Mouse (Mus musculus): ENCODE results near the gene Gas7.

DNA sequence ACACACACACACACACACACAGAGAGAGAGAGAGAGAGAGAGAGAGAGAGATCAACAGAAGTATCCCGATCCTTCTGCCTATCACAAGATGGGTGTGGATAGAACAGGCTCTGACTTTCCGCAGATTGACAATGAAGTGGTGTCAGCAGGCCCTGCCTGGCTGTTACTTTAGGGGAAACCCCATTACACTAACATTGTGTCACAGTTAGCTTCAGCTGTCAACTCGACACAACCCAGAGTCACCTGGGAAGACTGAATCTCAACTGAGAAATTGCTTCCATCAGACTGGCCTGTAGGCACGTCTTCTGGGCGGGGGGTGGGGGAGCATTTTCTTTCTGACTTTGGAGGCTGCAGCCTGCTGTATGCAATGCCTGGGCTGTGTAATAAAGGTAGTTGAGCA is 111.5 kb downstream of the Gas7 start:
- no peak for TF ChIP-seq CTCF (conservative IDR thresholded peaks at IDR 0.05; ENCODE audit: insufficient read depth, insufficient read length, low read depth, low read length)
- no peak for TF ChIP-seq POLR2A (IDR thresholded peaks at IDR 0.05; ENCODE audit: low read depth, low read length)
